Mouse (Mus musculus): ENCODE data around the gene Rpn1. TPM values are rescaled to one million over a fixed set of nuclear protein-coding genes. Genes with fewer than 3 reads are reported as not detected.

Gene Rpn1
- 79.9 TPM for total RNA-seq (2023)

GRCm38 (mm10) chr6:88084278-88085151, at the start of gene Rpn1:
TSS of gene Rpn1 (plus strand) at chr6:88084482.

GRCm38 (mm10) chr6:88044577-88045405, 39.5 kb upstream of the Rpn1 start, which contains the start of gene Rab7:
TSS of gene Rab7 (minus strand) at chr6:88045270.

Other genes with a start within 250 kb of the Rpn1 start
- 5.3 TPM for gene Gm45140, start 248.7 kb upstream of the Rpn1 start, total RNA-seq (2023)
- 107 TPM for gene Isy1, start 245.7 kb upstream of the Rpn1 start, total RNA-seq (2023)
- gene Cnbp, start 233.4 kb upstream of the Rpn1 start, total RNA-seq (2023): 547 TPM
- 166 TPM for gene Copg1, start 196.7 kb upstream of the Rpn1 start, total RNA-seq (2023)
- gene Hmces, start 170.5 kb upstream of the Rpn1 start, total RNA-seq (2023): 34.9 TPM
- gene H1fx, start 102.8 kb upstream of the Rpn1 start, total RNA-seq (2023): not detected
- 135 TPM for gene Rab7, start 39.2 kb upstream of the Rpn1 start, total RNA-seq (2023)
- gene Gata2, start 109.4 kb downstream of the Rpn1 start, total RNA-seq (2023): 0.65 TPM
- gene Dnajb8, start 137.8 kb downstream of the Rpn1 start, total RNA-seq (2023): not detected

All from CD4-positive naive resting alpha-beta T cell, adult 57 days (primary cell).